In genomic region chr2:71479917-71480316, GRCm38 (mm10) we compare ENCODE assay signal across 15 mouse cellular contexts. TPM values are rescaled to one million over a fixed set of nuclear protein-coding genes. Genes with fewer than 3 reads are reported as not detected.
DNase-seq lines count a peak whose midpoint lies in the region; ATAC-seq and TF ChIP-seq lines count a peak whose summit lies in the region.
"Had no signal": no experiment of that assay in that cellular context is flagged by ENCODE, and none has a peak within 500 bp of the region (broad histone marks: within the 10 kb centered on the region; RNA-seq: fewer than 3 reads in every experiment).

No protein-coding gene starts in this region.

- H3K4me1 ChIP-seq in kidney, embryonic 15.5 days: peaks cover 13% of the 10 kb centered on the region
- peaks cover 30% of the 10 kb centered on the region for H3K4me1 ChIP-seq in forebrain, embryonic 13.5 days
- H3K4me1 ChIP-seq: stomach, embryonic 15.5 days had no signal

- intact Hi-C loops in heart, postnatal 10 days (cut with DNase I): no loop called here
- intact Hi-C loops in gastrocnemius, adult 2 months (cut with DNase I): no loop called here

- H3K27me3 ChIP-seq in kidney, embryonic 15.5 days: no peaks in the 10 kb centered on the region
- H3K27me3 ChIP-seq in forebrain, embryonic 13.5 days: no peaks in the 10 kb centered on the region
- H3K27me3 ChIP-seq: stomach, embryonic 15.5 days had no signal

- DNase-seq in heart, adult 11 months: peak; percentile 56
- DNase-seq in heart, postnatal 10 days: no peak
- DNase-seq in kidney, postnatal 14 days: no peak
- peak; percentile 77 for DNase-seq in embryo, embryonic 10 days (ENCODE audit: low spot score)
- no peak for DNase-seq in gastrocnemius, adult 2 months
- DNase-seq in adrenal gland, postnatal 36 days: no peak
- DNase-seq: adrenal gland, adult 2 months; cerebellum, adult 9-11 months; kidney, postnatal 10 days; midbrain, embryonic 14.5 days had no signal

- 0 out of 2 replicates have a peak overlapping the region, but pooled peaks have one; percentile 9 for H3K4me2 ChIP-seq in kidney, embryonic 15.5 days
- no peak overlapping the region for H3K4me2 ChIP-seq in forebrain, embryonic 13.5 days
- H3K4me2 ChIP-seq: liver, embryonic 11.5 days; stomach, embryonic 15.5 days had no signal

- H3K27ac ChIP-seq in kidney, embryonic 15.5 days: no peak overlapping the region
- H3K27ac ChIP-seq in forebrain, embryonic 13.5 days: no peak overlapping the region
- no peak overlapping the region for H3K27ac ChIP-seq in gastrocnemius, adult 2 months
- H3K27ac ChIP-seq: stomach, embryonic 15.5 days had no signal

- ATAC-seq in kidney, embryonic 15.5 days (replicated peaks; ENCODE audit: low FRiP score): peak; percentile 43; the same call in 1 of the 2 replicates
- ATAC-seq in forebrain, embryonic 13.5 days: no peak

- no peaks in the 10 kb centered on the region for H3K9me3 ChIP-seq in kidney, embryonic 15.5 days (replicated peaks)
- no peaks in the 10 kb centered on the region; the same call in 1 of the 2 replicates for H3K9me3 ChIP-seq in forebrain, embryonic 13.5 days (replicated peaks)
- H3K9me3 ChIP-seq: stomach, embryonic 15.5 days had no signal

- no peak overlapping the region for H3K4me3 ChIP-seq in kidney, embryonic 15.5 days (replicated peaks)
- no peak overlapping the region for H3K4me3 ChIP-seq in forebrain, embryonic 13.5 days
- no peak overlapping the region for H3K4me3 ChIP-seq in gastrocnemius, adult 2 months
- H3K4me3 ChIP-seq: stomach, embryonic 15.5 days had no signal

- WGBS in kidney, embryonic 15.5 days: 13% methylated on average over 7 of the region's 7 CpGs
- WGBS in forebrain, embryonic 13.5 days: 7% methylated on average over 7 of the region's 7 CpGs

- H3K9ac ChIP-seq in kidney, embryonic 15.5 days: no peak overlapping the region
- H3K9ac ChIP-seq in forebrain, embryonic 13.5 days: 0 out of 2 replicates have a peak overlapping the region, but pooled peaks have one; percentile 37
- H3K9ac ChIP-seq: stomach, embryonic 15.5 days had no signal

- H3K36me3 ChIP-seq in kidney, embryonic 15.5 days: no peaks in the 10 kb centered on the region
- H3K36me3 ChIP-seq in forebrain, embryonic 13.5 days (ENCODE audit: poor library complexity, severe bottlenecking): no peaks in the 10 kb centered on the region
- H3K36me3 ChIP-seq: stomach, embryonic 15.5 days had no signal

- TF ChIP-seq CTCF in gastrocnemius, adult 2 months (IDR thresholded peaks at IDR 0.05): no peak

RNA-seq across cellular contexts. Expression of gene Metap1d, which starts 26.8 kb away (rescaled TPM):
- 10 to 100 TPM; 37.3 to 38.4 TPM for total RNA-seq in heart, postnatal 10 days (2021)
- 39.5 and 42.1 TPM in 2 replicates for polyA plus RNA-seq in kidney, embryonic 15.5 days (2015; fragmentation: Nextera tagmentation; extraction: Ambion mirVana)
- 38.1 and 46.4 TPM in 2 replicates for polyA plus RNA-seq in forebrain, embryonic 13.5 days (2015; fragmentation: Nextera tagmentation; extraction: Ambion mirVana)
- 10 to 100 TPM; 29.0 to 32.8 TPM for total RNA-seq in gastrocnemius, adult 2 months (2021)
- total RNA-seq in adrenal gland, postnatal 36 days (2021): 10 to 100 TPM; 27.5 to 30.6 TPM

RNA-seq across cellular contexts. Expression of gene Dlx1, which starts 48.0 kb away (rescaled TPM):
- under 1 TPM in 1 of 2 experiments, not detected in 1; 0.48 TPM for total RNA-seq in heart, postnatal 10 days (2021)
- 0.18 and 0.27 TPM in 2 replicates for polyA plus RNA-seq in kidney, embryonic 15.5 days (2015; fragmentation: Nextera tagmentation; extraction: Ambion mirVana)
- polyA plus RNA-seq in forebrain, embryonic 13.5 days (2015; fragmentation: Nextera tagmentation; extraction: Ambion mirVana): 278 and 287 TPM in 2 replicates
- under 1 TPM in 1 of 2 experiments, not detected in 1; 0.11 TPM for total RNA-seq in gastrocnemius, adult 2 months (2021)
- total RNA-seq in adrenal gland, postnatal 36 days (2021): under 1 TPM; 0.23 to 0.43 TPM
- total RNA-seq: granulocyte monocyte progenitor cell, adult 5-6 weeks had no signal

Comparison
In these comparisons a context has a peak if more than half of its experiments do, and no peak if none do; other contexts are left out.
1. DNase-seq: peak in heart, adult 11 months (single experiment) and embryo, embryonic 10 days (single experiment); none in heart, postnatal 10 days (0 of 2), kidney, postnatal 14 days (single experiment), gastrocnemius, adult 2 months (single experiment) and adrenal gland, postnatal 36 days (0 of 2).